Comparison of ENCODE assay signal across 26 mouse cellular contexts in genomic region chr4:57922171-57922570, GRCm38 (mm10). TPM values are rescaled to one million over a fixed set of nuclear protein-coding genes. Genes with fewer than 3 reads are reported as not detected.
DNase-seq lines count a peak whose midpoint lies in the region; ATAC-seq and TF ChIP-seq lines count a peak whose summit lies in the region.
"Had no signal": no experiment of that assay in that cellular context is flagged by ENCODE, and none has a peak within 500 bp of the region (broad histone marks: within the 10 kb centered on the region; RNA-seq: fewer than 3 reads in every experiment).

No protein-coding gene starts in this region.

- no peak overlapping the region for H3K27ac ChIP-seq in hindbrain, embryonic 11.5 days (ENCODE audit: low read depth, low read length)
- no peak overlapping the region for H3K27ac ChIP-seq in hindbrain, embryonic 13.5 days
- no peak overlapping the region for H3K27ac ChIP-seq in hindbrain, embryonic 14.5 days
- H3K27ac ChIP-seq: embryonic facial prominence, embryonic 15.5 days; gastrocnemius, adult 2 months; kidney, postnatal 0 days; layer of hippocampus, adult 2 months; stomach, embryonic 15.5 days had no signal

- peak; percentile 19; the same call in 1 of the 2 replicates for ATAC-seq in hindbrain, embryonic 11.5 days (ENCODE audit: low FRiP score)
- ATAC-seq in hindbrain, embryonic 13.5 days (ENCODE audit: low FRiP score), result no peak
- ATAC-seq in hindbrain, embryonic 14.5 days (ENCODE audit: low FRiP score), result peak; percentile 37; the same call in 1 of the 2 replicates
- ATAC-seq: activated CD4-positive, CD25-positive, alpha-beta regulatory T cell, adult 4 months had no signal

- H3K9ac ChIP-seq in hindbrain, embryonic 11.5 days (ENCODE audit: low read depth, low read length), result no peak overlapping the region
- H3K9ac ChIP-seq in hindbrain, embryonic 13.5 days, result no peak overlapping the region
- H3K9ac ChIP-seq in hindbrain, embryonic 14.5 days, result no peak overlapping the region
- H3K9ac ChIP-seq: embryonic facial prominence, embryonic 15.5 days; stomach, embryonic 15.5 days had no signal

- H3K4me3 ChIP-seq in hindbrain, embryonic 11.5 days (ENCODE audit: low read depth, low read length), result no peak overlapping the region
- H3K4me3 ChIP-seq in hindbrain, embryonic 13.5 days, result no peak overlapping the region
- H3K4me3 ChIP-seq in E14TG2a.4 (replicated peaks; ENCODE audit: low read length), result 0 out of 2 replicates have a peak overlapping the region, but pooled peaks have one; percentile 5
- H3K4me3 ChIP-seq in hindbrain, embryonic 14.5 days (replicated peaks; ENCODE audit: low read length), result no peak overlapping the region
- H3K4me3 ChIP-seq: embryonic facial prominence, embryonic 15.5 days; gastrocnemius, adult 2 months; layer of hippocampus, adult 2 months; stomach, embryonic 15.5 days had no signal

- H3K27me3 ChIP-seq in hindbrain, embryonic 11.5 days (ENCODE audit: control insufficient read depth, insufficient read depth, low read length), result no peaks in the 10 kb centered on the region
- no peaks in the 10 kb centered on the region for H3K27me3 ChIP-seq in hindbrain, embryonic 13.5 days
- no peaks in the 10 kb centered on the region for H3K27me3 ChIP-seq in E14TG2a.4 (ENCODE audit: insufficient read depth, low read length)
- no peaks in the 10 kb centered on the region for H3K27me3 ChIP-seq in hindbrain, embryonic 14.5 days (ENCODE audit: control insufficient read depth, insufficient read depth, low read length)
- H3K27me3 ChIP-seq: embryonic facial prominence, embryonic 15.5 days; stomach, embryonic 15.5 days had no signal

- H3K9me3 ChIP-seq in hindbrain, embryonic 11.5 days (ENCODE audit: control insufficient read depth, low read length), result no peaks in the 10 kb centered on the region
- no peaks in the 10 kb centered on the region for H3K9me3 ChIP-seq in hindbrain, embryonic 13.5 days
- H3K9me3 ChIP-seq in E14TG2a.4 (ENCODE audit: low read length), result no peaks in the 10 kb centered on the region
- no peaks in the 10 kb centered on the region for H3K9me3 ChIP-seq in hindbrain, embryonic 14.5 days (ENCODE audit: control insufficient read depth, low read length)
- H3K9me3 ChIP-seq: embryonic facial prominence, embryonic 15.5 days; G1E; stomach, embryonic 15.5 days had no signal

- peak; percentile 56 to 71 for DNase-seq in adrenal gland, adult (ENCODE audit: inconsistent age in 2 of 2, low spot score in 1 of 2)
- DNase-seq in adrenal gland, adult 18-20 months (ENCODE audit: low spot score in 2 of 2), result no peak
- DNase-seq in hindbrain, embryonic 11.5 days (ENCODE audit: low spot score), result peak; percentile 33
- DNase-seq in hindbrain, embryonic 14.5 days (ENCODE audit: low spot score), result no peak
- DNase-seq in urinary bladder, adult 2 months (ENCODE audit: low spot score), result no peak
- DNase-seq in retina, embryonic 14.5 days (ENCODE audit: low spot score), result no peak
- DNase-seq: cerebellum, adult 11-12 months; gastrocnemius, adult 2 months; heart, postnatal 10 days; kidney, adult 18-20 months; liver; lung, postnatal 14 days; right cerebral cortex, postnatal 25 days; thymus, adult 18-20 months; thymus, postnatal 4 days had no signal

- TF ChIP-seq CTCF in E14TG2a.4 (conservative IDR thresholded peaks at IDR 0.05; ENCODE audit: low read length), result no peak

- H3K4me2 ChIP-seq in hindbrain, embryonic 11.5 days (replicated peaks; ENCODE audit: low read depth, low read length), result no peak overlapping the region
- H3K4me2 ChIP-seq in hindbrain, embryonic 13.5 days, result no peak overlapping the region
- H3K4me2 ChIP-seq in hindbrain, embryonic 14.5 days (replicated peaks), result no peak overlapping the region
- H3K4me2 ChIP-seq: embryonic facial prominence, embryonic 15.5 days; heart, embryonic 11.5 days; stomach, embryonic 15.5 days had no signal

- H3K36me3 ChIP-seq in hindbrain, embryonic 11.5 days (ENCODE audit: control insufficient read depth, insufficient read depth, low read length), result no peaks in the 10 kb centered on the region
- no peaks in the 10 kb centered on the region for H3K36me3 ChIP-seq in hindbrain, embryonic 13.5 days
- no peaks in the 10 kb centered on the region for H3K36me3 ChIP-seq in E14TG2a.4 (ENCODE audit: insufficient read depth, low read length)
- H3K36me3 ChIP-seq in hindbrain, embryonic 14.5 days (replicated peaks; ENCODE audit: control insufficient read depth, insufficient read depth), result no peaks in the 10 kb centered on the region
- H3K36me3 ChIP-seq: embryonic facial prominence, embryonic 15.5 days; G1E; stomach, embryonic 15.5 days had no signal

- H3K4me1 ChIP-seq in hindbrain, embryonic 11.5 days (replicated peaks; ENCODE audit: control insufficient read depth, insufficient read depth, low read length), result 0 out of 2 replicates have a peak, but pooled peaks cover 3% of the 10 kb centered on the region
- peaks cover 13% of the 10 kb centered on the region; the same call in 1 of the 2 replicates for H3K4me1 ChIP-seq in hindbrain, embryonic 13.5 days (replicated peaks)
- H3K4me1 ChIP-seq in E14TG2a.4 (replicated peaks; ENCODE audit: low read depth, low read length), result peaks cover 77% of the 10 kb centered on the region
- peaks cover 6% of the 10 kb centered on the region; the same call in 1 of the 2 replicates for H3K4me1 ChIP-seq in hindbrain, embryonic 14.5 days (replicated peaks; ENCODE audit: control insufficient read depth, insufficient read depth, low read length)

- 27% methylated on average over 5 of the region's 5 CpGs for WGBS in hindbrain, embryonic 11.5 days
- 13% methylated on average over 5 of the region's 5 CpGs for WGBS in hindbrain, embryonic 13.5 days
- 15% methylated on average over 5 of the region's 5 CpGs for WGBS in hindbrain, embryonic 14.5 days

RNA-seq across cellular contexts. Expression of gene D630039A03Rik, which starts 6.1 kb away (rescaled TPM):
- total RNA-seq in adrenal gland, adult 18-20 months (2021), result 10 to 100 TPM in 1 of 2 experiments, 1 to 10 TPM in 1; 9.7 to 14.0 TPM
- 0.13 and 0.31 TPM in 2 replicates for polyA plus RNA-seq in hindbrain, embryonic 11.5 days (2014; fragmentation: Nextera tagmentation; extraction: Ambion mirVana)
- 0.09 and 0.19 TPM in 2 replicates for polyA plus RNA-seq in hindbrain, embryonic 13.5 days (2015; fragmentation: Nextera tagmentation; extraction: Ambion mirVana)
- polyA plus RNA-seq in hindbrain, embryonic 14.5 days (2014; fragmentation: Nextera tagmentation; extraction: Ambion mirVana), result 0.07 and 0.21 TPM in 2 replicates
- polyA plus RNA-seq in urinary bladder, adult 2 months (2012; rRNA removed), result 3.9 and 4.3 TPM in 2 replicates
- total RNA-seq: granulocyte monocyte progenitor cell, adult 5-6 weeks; neutrophil, adult 5-6 weeks had no signal
- polyA plus RNA-seq: G1E had no signal

RNA-seq across cellular contexts. Expression of gene Txn1, which starts 34.0 kb away (rescaled TPM):
- 100 to 1,000 TPM; 260 to 272 TPM for total RNA-seq in adrenal gland, adult 18-20 months (2021)
- 393 and 394 TPM in 2 replicates for polyA plus RNA-seq in hindbrain, embryonic 11.5 days (2014; fragmentation: Nextera tagmentation; extraction: Ambion mirVana)
- polyA plus RNA-seq in hindbrain, embryonic 13.5 days (2015; fragmentation: Nextera tagmentation; extraction: Ambion mirVana), result 274 and 282 TPM in 2 replicates
- 300 and 316 TPM in 2 replicates for polyA plus RNA-seq in hindbrain, embryonic 14.5 days (2014; fragmentation: Nextera tagmentation; extraction: Ambion mirVana)
- 240 and 294 TPM in 2 replicates for polyA plus RNA-seq in urinary bladder, adult 2 months (2012; rRNA removed)

Comparison
In these comparisons a context has a peak if more than half of its experiments do, and no peak if none do; other contexts are left out.
1. DNase-seq: peak in adrenal gland, adult (2 of 2) and hindbrain, embryonic 11.5 days (single experiment); none in adrenal gland, adult 18-20 months (0 of 2), hindbrain, embryonic 14.5 days (single experiment), urinary bladder, adult 2 months (single experiment) and retina, embryonic 14.5 days (single experiment).